Mouse (Mus musculus) heart, postnatal 0 days (tissue): ENCODE data around the gene Casz1. TPM values are rescaled to one million over a fixed set of nuclear protein-coding genes. Genes with fewer than 3 reads are reported as not detected.

Source experiments
- ATAC-seq: fragments of 200-750 bp; cut with Nextera tagmentation; 2 replicates; pipeline ENCODE4 v1.8.0; 2017; ENCODE audit warnings: low read depth, moderate number of reproducible peaks, moderate library complexity; ENCODE audit not compliant: insufficient read depth
- DNase-seq: peaks from one replicate; pipeline ENCODE4 v3.0.0-alpha.2; 2016; ENCODE audit warnings: low spot score
- H3K27ac ChIP-seq: fragments of 300-500 bp; sonication (generic); 2 replicates; pipeline ENCODE4 v1.5.1; 2014; ENCODE audit warnings: low read depth, mild to moderate bottlenecking
- H3K27me3 ChIP-seq: fragments of 300-500 bp; sonication (generic); 2 replicates; pipeline ENCODE4 v1.6.1; 2014; ENCODE audit warnings: low read length, mixed read lengths; ENCODE audit not compliant: control insufficient read depth, insufficient read depth
- H3K36me3 ChIP-seq: fragments of 300-500 bp; sonication (generic); replicated peaks from 2 replicates; pipeline ENCODE4 v1.6.1; 2014; ENCODE audit warnings: low read length, mixed read lengths; ENCODE audit not compliant: control insufficient read depth, insufficient read depth
- H3K4me1 ChIP-seq: fragments of 300-500 bp; sonication (generic); 2 replicates; pipeline ENCODE4 v1.6.1; 2014; ENCODE audit warnings: antibody characterized with exemption; ENCODE audit not compliant: control insufficient read depth, insufficient read depth
- H3K4me2 ChIP-seq: fragments of 300-500 bp; sonication (generic); 2 replicates; pipeline ENCODE4 v1.6.1; 2014; ENCODE audit warnings: low read depth, mild to moderate bottlenecking, low read length, moderate library complexity
- H3K4me3 ChIP-seq: fragments of 300-500 bp; sonication (generic); 2 replicates; pipeline ENCODE4 v1.5.1; 2014; ENCODE audit warnings: low read depth, low read length
- H3K9ac ChIP-seq: fragments of 300-500 bp; sonication (generic); replicated peaks from 2 replicates; pipeline ENCODE4 v1.6.1; 2014; ENCODE audit warnings: low read depth, low read length, mixed read lengths
- H3K9me3 ChIP-seq: fragments of 300-500 bp; sonication (generic); replicated peaks from 2 replicates; pipeline ENCODE4 v1.6.1; 2016; ENCODE audit warnings: low read length; ENCODE audit not compliant: control insufficient read depth
- CTCF ChIP-seq: IDR thresholded peaks from 2 replicates; pipeline ENCODE4 v1.5.1; 2016; ENCODE audit warnings: antibody characterized with exemption, control low read depth, low read depth
- EP300 ChIP-seq: IDR thresholded peaks from 2 replicates; pipeline ENCODE4 v1.6.1; 2016; ENCODE audit warnings: antibody characterized with exemption, low read depth
- WGBS: fragments of 180-500 bp; shearing (Covaris S2); extraction: QIAGEN DNeasy Blood & Tissue Kit; methylation state at CpG from one replicate; pipeline ENCODE4 v1.1.7; 2014; 5-methylcytosine and 5-hydroxymethylcytosine counted together
- polyA plus RNA-seq: library from polyadenylated mRNA; unstranded; fragments of >200 nt; fragmentation: Nextera tagmentation; extraction: Ambion mirVana; gene quantifications from 2 replicates; pipeline ENCODE4 v1.2.1, GENCODE M21; 2015
- total RNA-seq: library from RNA; depleted of rRNA; stranded (reverse); fragments of >200 nt; gene quantifications from 2 replicates; pipeline ENCODE4 v1.2.3, GENCODE M21; 2014; ENCODE audit warnings: low replicate concordance

The Casz1 gene
- total and polyA plus RNA-seq, 2 experiments from 2014 or later = 16.4 to 42.6 TPM

- peak overlapping the region; percentile 95 for H3K27ac ChIP-seq
- H3K36me3 ChIP-seq = peaks cover 34% of the 10 kb centered on the region
- TF ChIP-seq EP300 = 0 out of 2 replicates have a peak, but pooled peaks have one; percentile 35
- TF ChIP-seq CTCF = no peak
- no peaks in the 10 kb centered on the region for H3K9me3 ChIP-seq
- H3K4me1 ChIP-seq = peaks cover 57% of the 10 kb centered on the region
- H3K9ac ChIP-seq = peak overlapping the region; percentile 33; the same call in 1 of the 2 replicates
- no peak overlapping the region for H3K4me3 ChIP-seq
- H3K4me2 ChIP-seq = 0 out of 2 replicates have a peak overlapping the region, but pooled peaks have one; percentile 7
- no peaks in the 10 kb centered on the region for H3K27me3 ChIP-seq
- ATAC-seq (peak; percentile 56), DNase-seq (peak; percentile 75)
- WGBS = 24% methylated on average over 9 of the region's 9 CpGs
Observed at GRCm38 (mm10) chr4:148930721-148931229, 126.5 kb downstream of the Casz1 start.

GRCm38 (mm10) chr4:148933109-148933508 is 128.9 kb downstream of the Casz1 start:
- Histone ChIP-seq H3K27ac (no peak overlapping the region), H3K36me3 (peaks cover 57% of the 10 kb centered on the region), H3K9ac (no peak overlapping the region), H3K9me3 (no peaks in the 10 kb centered on the region), H3K4me2 (no peak overlapping the region), H3K4me3 (no peak overlapping the region), H3K27me3 (no peaks in the 10 kb centered on the region), H3K4me1 (peaks cover 40% of the 10 kb centered on the region)
- ATAC-seq = no peak
- TF ChIP-seq CTCF = no peak
- TF ChIP-seq EP300 = no peak
- no peak for DNase-seq
- 77% methylated on average over 13 of the region's 13 CpGs for WGBS

GRCm38 (mm10) chr4:148935211-148935610 is 131.0 kb downstream of the Casz1 start:
- 14% methylated on average over 13 of the region's 13 CpGs for WGBS
- TF ChIP-seq EP300 = no peak
- TF ChIP-seq CTCF = no peak
- Histone ChIP-seq H3K27me3 (no peaks in the 10 kb centered on the region), H3K9ac (no peak overlapping the region), H3K9me3 (no peaks in the 10 kb centered on the region), H3K36me3 (peaks cover 72% of the 10 kb centered on the region), H3K4me1 (peaks cover 33% of the 10 kb centered on the region), H3K27ac (0 out of 2 replicates have a peak overlapping the region, but pooled peaks have one; percentile 22), H3K4me2 (no peak overlapping the region), H3K4me3 (no peak overlapping the region)
- ATAC-seq (peak; percentile 60), DNase-seq (peak; percentile 34)

- WGBS = 84% methylated on average over 12 of the region's 12 CpGs
Observed at GRCm38 (mm10) chr4:148936111-148936510, 131.9 kb downstream of the Casz1 start.

GRCm38 (mm10) chr4:148936727-148937126 is 132.5 kb downstream of the Casz1 start:
- peaks cover 29% of the 10 kb centered on the region; the same call in 1 of the 2 replicates for H3K4me1 ChIP-seq
- 74% methylated on average over 12 of the region's 12 CpGs for WGBS
- ATAC-seq (no peak), DNase-seq (no peak)
- no peaks in the 10 kb centered on the region for H3K27me3 ChIP-seq
- no peak overlapping the region for H3K9ac ChIP-seq
- no peak overlapping the region for H3K4me3 ChIP-seq
- peaks cover 72% of the 10 kb centered on the region for H3K36me3 ChIP-seq
- H3K4me2 ChIP-seq = no peak overlapping the region
- no peaks in the 10 kb centered on the region for H3K9me3 ChIP-seq
- TF ChIP-seq CTCF (no peak), EP300 (no peak)
- no peak overlapping the region for H3K27ac ChIP-seq

More at GRCm38 (mm10) chr4:148936111-148936510, 131.9 kb downstream of the Casz1 start:
- no peak overlapping the region for H3K4me3 ChIP-seq
- H3K4me2 ChIP-seq = no peak overlapping the region
- no peak for TF ChIP-seq CTCF
- no peak for TF ChIP-seq EP300
- ATAC-seq = no peak
- H3K9me3 ChIP-seq = no peaks in the 10 kb centered on the region
- no peak overlapping the region for H3K9ac ChIP-seq
- H3K36me3 ChIP-seq = peaks cover 72% of the 10 kb centered on the region
- peaks cover 33% of the 10 kb centered on the region; the same call in 1 of the 2 replicates for H3K4me1 ChIP-seq
- DNase-seq = no peak
- no peaks in the 10 kb centered on the region for H3K27me3 ChIP-seq
- H3K27ac ChIP-seq = no peak overlapping the region

- peaks cover 29% of the 10 kb centered on the region; the same call in 1 of the 2 replicates for H3K4me1 ChIP-seq
- H3K27me3 ChIP-seq = no peaks in the 10 kb centered on the region
- TF ChIP-seq EP300 (no peak), CTCF (no peak)
- no peak overlapping the region for H3K27ac ChIP-seq
- ATAC-seq = no peak
- H3K9ac ChIP-seq = no peak overlapping the region
- no peak overlapping the region for H3K4me2 ChIP-seq
- H3K9me3 ChIP-seq = no peaks in the 10 kb centered on the region
- 76% methylated on average over 26 of the region's 26 CpGs for WGBS
- peaks cover 69% of the 10 kb centered on the region for H3K36me3 ChIP-seq
- no peak for DNase-seq
- H3K4me3 ChIP-seq = no peak overlapping the region
Observed at GRCm38 (mm10) chr4:148938546-148938945, 134.3 kb downstream of the Casz1 start.
